Mouse (Mus musculus): ENCODE measurements at regions not wholly inside any gene's neighbourhood (a gene's known extent, or its start where the extent isn't known, plus 50 kb on each side); places are given as distances from the start of the nearest gene placed in this dataset.

DNA sequence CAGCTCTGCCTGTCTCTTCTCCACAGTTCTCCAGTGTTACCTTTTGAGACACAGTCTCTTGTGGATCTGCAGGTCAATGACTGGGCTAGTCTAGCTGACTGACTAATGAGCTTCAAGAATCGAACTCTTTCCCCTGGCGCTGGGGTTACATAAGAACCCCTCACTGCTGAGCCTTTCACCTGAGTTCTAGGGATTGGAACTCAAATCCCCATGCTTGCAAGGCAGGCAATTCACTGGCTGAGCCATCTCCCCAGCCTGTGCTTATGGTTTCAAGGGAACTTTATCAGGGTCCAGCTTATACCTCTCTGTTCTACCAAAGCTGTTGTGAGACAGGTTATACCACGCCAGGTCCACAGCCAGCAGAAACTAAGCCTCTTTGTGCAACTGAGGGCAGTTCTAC lies 69.7 kb upstream of the Armc2 start:
- TF ChIP-seq CTCF (IDR thresholded peaks at IDR 0.05; ENCODE audit: extremely low read depth, insufficient read depth, low read length) (no peak), POLR2A (IDR thresholded peaks at IDR 0.05; ENCODE audit: extremely low read depth, insufficient read depth, low read length) (no peak)
